Mouse (Mus musculus): ENCODE data around the gene Ctso.

Ctso gene

GRCm38 (mm10) chr3:81932141-81933101 lies at the start of gene Ctso:
Gene Ctso (plus strand): TSS chr3:81932601.
- peak; percentile 84 to 87 for DNase-seq

- DNase-seq: no peak
Observed at GRCm38 (mm10) chr3:81883916-81884315, 48.5 kb upstream of the Ctso start.

GRCm38 (mm10) chr3:81885566-81885965 lies 46.8 kb upstream of the Ctso start:
- no peak for DNase-seq

- no peak for DNase-seq
Observed at GRCm38 (mm10) chr3:81889137-81889536, 43.3 kb upstream of the Ctso start.

- no peak for DNase-seq
Observed at GRCm38 (mm10) chr3:81910286-81911036, 21.9 kb upstream of the Ctso start.

GRCm38 (mm10) chr3:81916030-81916686 lies 16.2 kb upstream of the Ctso start:
- no peak for DNase-seq

GRCm38 (mm10) chr3:81917354-81917935 lies 15.0 kb upstream of the Ctso start:
- no peak for DNase-seq

- DNase-seq: no peak
Observed at GRCm38 (mm10) chr3:81918215-81918614, 14.2 kb upstream of the Ctso start.

- no peak for DNase-seq
Observed at GRCm38 (mm10) chr3:81919681-81920080, 12.7 kb upstream of the Ctso start.

- no peak for DNase-seq
Observed at GRCm38 (mm10) chr3:81922910-81923309, 9.5 kb upstream of the Ctso start.

- peak in 1 of 2 experiments; percentile 16 for DNase-seq
Observed at GRCm38 (mm10) chr3:81924931-81925330, 7.5 kb upstream of the Ctso start.

- DNase-seq: peak; percentile 32 to 61
Observed at GRCm38 (mm10) chr3:81925856-81926255, 6.5 kb upstream of the Ctso start.

- no peak for DNase-seq
Observed at GRCm38 (mm10) chr3:81926764-81927325, 5.6 kb upstream of the Ctso start.

- no peak for DNase-seq
Observed at GRCm38 (mm10) chr3:81929073-81929472, 3.3 kb upstream of the Ctso start.

- DNase-seq: no peak
Observed at GRCm38 (mm10) chr3:81931695-81932094, 706 bp upstream of the Ctso start.

GRCm38 (mm10) chr3:81933348-81933747 lies 947 bp downstream of the Ctso start:
- no peak for DNase-seq

GRCm38 (mm10) chr3:81938924-81939323 lies 6.5 kb downstream of the Ctso start:
- DNase-seq: no peak

GRCm38 (mm10) chr3:81942341-81942740 lies 9.9 kb downstream of the Ctso start:
- no peak for DNase-seq

GRCm38 (mm10) chr3:81943097-81943496 lies 10.7 kb downstream of the Ctso start:
- DNase-seq: no peak

- DNase-seq: no peak
Observed at GRCm38 (mm10) chr3:81944851-81945393, 12.5 kb downstream of the Ctso start.

- no peak for DNase-seq
Observed at GRCm38 (mm10) chr3:81949048-81949447, 16.6 kb downstream of the Ctso start.

GRCm38 (mm10) chr3:81951785-81952184 lies 19.4 kb downstream of the Ctso start:
- DNase-seq: no peak
